Mouse (Mus musculus) neural tube, embryonic 11.5 days (tissue): ENCODE measurements around the gene Hist2h2ab. TPM values are rescaled to one million over a fixed set of nuclear protein-coding genes. Genes with fewer than 3 reads are reported as not detected.
A peak's percentile ranks its signal among the peaks of the same experiment; 100 is the strongest.

Experiments
- ATAC-seq: fragments of 200-750 bp; cut with Nextera tagmentation; 2 replicates; pipeline ENCODE4 v1.8.0; 2017; ENCODE audit warnings: moderate number of reproducible peaks, mild to moderate bottlenecking, moderate TSS enrichment, moderate library complexity; ENCODE audit not compliant: insufficient read depth, low FRiP score, low TSS enrichment
- DNase-seq: peaks from one replicate; pipeline ENCODE4 v3.0.0-alpha.2; 2015; ENCODE audit warnings: low spot score
- H3K27ac ChIP-seq: fragments of 300-500 bp; sonication (generic); 2 replicates; pipeline ENCODE4 v1.5.1; 2014; ENCODE audit warnings: low read depth, mild to moderate bottlenecking, low read length
- H3K27me3 ChIP-seq: fragments of 300-500 bp; sonication (generic); 2 replicates; pipeline ENCODE4 v1.6.1; 2014; ENCODE audit warnings: mild to moderate bottlenecking, low read length, mixed read lengths; ENCODE audit not compliant: control insufficient read depth, insufficient read depth
- H3K36me3 ChIP-seq: fragments of 300-500 bp; sonication (generic); 2 replicates; pipeline ENCODE4 v1.6.1; 2014; ENCODE audit warnings: mild to moderate bottlenecking, low read length, moderate library complexity, mixed read lengths; ENCODE audit not compliant: control insufficient read depth, insufficient read depth
- H3K4me1 ChIP-seq: fragments of 300-500 bp; sonication (generic); 2 replicates; pipeline ENCODE4 v1.6.1; 2014; ENCODE audit warnings: low read length, mixed read lengths; ENCODE audit not compliant: control insufficient read depth, insufficient read depth
- H3K4me2 ChIP-seq: fragments of 300-500 bp; sonication (generic); 2 replicates; pipeline ENCODE4 v1.6.1; 2014; ENCODE audit warnings: low read depth, mild to moderate bottlenecking, moderate library complexity
- H3K4me3 ChIP-seq: fragments of 300-500 bp; sonication (generic); 2 replicates; pipeline ENCODE4 v1.5.1; 2014; ENCODE audit warnings: low read depth, low read length
- H3K9ac ChIP-seq: fragments of 300-500 bp; sonication (generic); 2 replicates; pipeline ENCODE4 v1.6.1; 2014; ENCODE audit warnings: mild to moderate bottlenecking, low read length
- H3K9me3 ChIP-seq: fragments of 300-500 bp; sonication (generic); 2 replicates; pipeline ENCODE4 v1.6.1; 2016; ENCODE audit warnings: low read length; ENCODE audit not compliant: control insufficient read depth
- WGBS: fragments of 180-500 bp; shearing (Covaris S2); extraction: QIAGEN DNeasy Blood & Tissue Kit; methylation state at CpG from one replicate; pipeline ENCODE4 v1.1.7; 2014; 5-methylcytosine and 5-hydroxymethylcytosine counted together
- polyA plus RNA-seq: library from polyadenylated mRNA; unstranded; fragments of >200 nt; fragmentation: Nextera tagmentation; extraction: Ambion mirVana; gene quantifications from 2 replicates; pipeline ENCODE4 v1.2.1, GENCODE M21; 2014

Gene Hist2h2ab
- polyA plus RNA-seq, 1 experiment from 2014 or later = not detected

DNA sequence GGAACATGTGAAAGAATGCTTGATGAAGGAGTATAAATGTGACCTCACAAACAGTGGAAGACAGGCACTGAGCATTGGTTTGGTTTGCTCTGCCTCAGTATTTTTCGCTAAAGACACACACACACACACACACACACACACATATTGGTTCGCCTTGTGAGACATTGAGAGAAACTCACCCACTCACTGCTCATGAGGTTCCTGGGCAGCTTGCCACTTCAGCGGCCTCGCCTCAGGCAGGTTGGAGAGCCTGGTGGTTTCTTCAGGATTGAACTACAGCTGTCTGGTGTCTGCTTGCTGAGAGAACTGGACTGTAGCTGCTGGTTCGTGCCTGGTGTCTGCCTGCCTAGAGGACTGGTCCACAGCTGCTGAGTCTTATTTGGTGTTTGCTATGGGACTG, 40.6 kb downstream of the Hist2h2ab start:
- Histone ChIP-seq H3K9ac (no peak overlapping the region), H3K4me1 (peaks cover 13% of the 10 kb centered on the region; the same call in 1 of the 2 replicates), H3K4me2 (no peak overlapping the region), H3K36me3 (no peaks in the 10 kb centered on the region), H3K27ac (no peak overlapping the region), H3K27me3 (no peaks in the 10 kb centered on the region), H3K4me3 (no peak overlapping the region), H3K9me3 (no peaks in the 10 kb centered on the region)
- WGBS = 92% methylated on average over 5 of the region's 5 CpGs
- no peak for ATAC-seq
- DNase-seq = no peak

GRCm38 (mm10) chr3:96261623-96262022, 42.0 kb downstream of the Hist2h2ab start:
- WGBS = 60% methylated on average over 3 of the region's 3 CpGs
- Histone ChIP-seq H3K9me3 (no peaks in the 10 kb centered on the region), H3K9ac (peak overlapping the region; percentile 82), H3K4me2 (peak overlapping the region; percentile 83), H3K4me1 (peaks cover 13% of the 10 kb centered on the region; the same call in 1 of the 2 replicates), H3K27me3 (no peaks in the 10 kb centered on the region), H3K4me3 (no peak overlapping the region; the same call in 1 of the 2 replicates), H3K36me3 (no peaks in the 10 kb centered on the region), H3K27ac (peak overlapping the region; percentile 98)
- DNase-seq (no peak), ATAC-seq (no peak)

DNA sequence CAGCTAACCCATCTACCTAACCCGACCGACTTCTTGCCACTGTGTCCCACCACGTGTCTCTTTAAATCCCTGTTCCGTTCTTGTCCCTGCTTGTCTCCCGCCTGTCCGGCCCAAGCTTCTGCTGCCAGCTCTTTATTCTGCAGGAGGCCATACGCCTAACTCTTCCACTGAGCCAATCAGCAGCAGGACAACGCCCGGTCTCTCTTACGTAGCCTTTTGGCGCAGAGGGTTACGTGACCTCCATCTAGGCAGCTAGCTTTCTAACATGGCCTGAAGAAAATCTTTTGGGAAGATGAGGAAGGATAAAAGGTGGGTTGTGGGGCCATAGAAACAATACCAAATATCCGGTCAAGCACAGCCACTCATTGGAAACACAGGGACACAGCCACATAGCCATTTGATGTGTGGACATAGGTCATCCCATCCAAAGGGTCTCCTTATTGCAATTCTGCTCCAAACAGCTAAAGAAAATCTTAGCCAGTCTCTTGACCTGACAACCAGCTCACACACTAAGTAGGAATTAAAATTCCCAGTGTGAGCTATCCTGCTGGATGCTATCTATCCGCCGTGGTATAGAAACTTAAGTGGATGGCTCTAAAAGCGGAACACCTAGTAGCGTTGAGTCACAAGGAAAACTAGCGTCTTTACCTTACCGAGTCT, 42.7 kb downstream of the Hist2h2ab start:
- H3K4me1 ChIP-seq = peaks cover 16% of the 10 kb centered on the region; the same call in 1 of the 2 replicates
- ATAC-seq (peak; percentile 82), DNase-seq (peak; percentile 84)
- peak overlapping the region; percentile 82 for H3K9ac ChIP-seq
- peak overlapping the region; percentile 57 for H3K4me3 ChIP-seq
- H3K4me2 ChIP-seq = peak overlapping the region; percentile 83
- H3K36me3 ChIP-seq = no peaks in the 10 kb centered on the region
- peak overlapping the region; percentile 98 for H3K27ac ChIP-seq
- no peaks in the 10 kb centered on the region for H3K9me3 ChIP-seq
- H3K27me3 ChIP-seq = no peaks in the 10 kb centered on the region
- WGBS = under 1% methylated on average over 19 of the region's 19 CpGs

DNA sequence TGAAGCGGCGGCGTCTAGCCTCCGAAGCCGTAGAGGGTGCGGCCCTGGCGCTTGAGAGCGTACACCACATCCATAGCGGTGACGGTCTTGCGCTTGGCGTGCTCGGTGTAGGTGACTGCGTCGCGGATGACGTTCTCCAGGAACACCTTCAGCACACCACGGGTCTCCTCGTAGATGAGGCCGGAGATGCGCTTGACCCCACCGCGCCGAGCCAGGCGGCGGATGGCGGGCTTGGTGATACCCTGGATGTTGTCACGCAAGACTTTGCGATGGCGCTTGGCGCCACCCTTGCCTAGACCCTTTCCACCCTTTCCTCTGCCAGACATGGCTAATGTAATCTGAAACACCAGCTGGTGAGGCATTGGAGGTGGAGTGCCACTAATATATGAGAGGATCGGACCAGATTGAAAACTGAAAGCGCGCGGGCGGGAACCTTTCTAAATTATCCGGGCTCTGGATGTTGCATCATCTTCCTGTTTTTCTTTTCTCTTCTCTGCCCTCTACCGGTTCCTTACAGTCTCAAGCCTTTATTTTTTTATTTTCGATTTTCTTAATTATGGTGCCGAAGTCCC, 43.4 kb downstream of the Hist2h2ab start, which contains the start of gene Hist2h4:
Gene Hist2h4, minus strand, starts transcription at position 333 of the 572 bp plus-strand sequence.
- H3K36me3 ChIP-seq = no peaks in the 10 kb centered on the region
- peaks cover 16% of the 10 kb centered on the region; the same call in 1 of the 2 replicates for H3K4me1 ChIP-seq
- WGBS = under 1% methylated on average over 40 of the region's 40 CpGs
- peak within 1 kb of the TSS; percentile 83 for H3K4me2 ChIP-seq
- H3K9ac ChIP-seq = peak within 1 kb of the TSS; percentile 82
- no peaks in the 10 kb centered on the region for H3K27me3 ChIP-seq
- ATAC-seq (peak; percentile 83), DNase-seq (peak; percentile 94)
- H3K4me3 ChIP-seq = peak within 1 kb of the TSS; percentile 57
- no peaks in the 10 kb centered on the region for H3K9me3 ChIP-seq
- peak within 1 kb of the TSS; percentile 98 for H3K27ac ChIP-seq

DNA sequence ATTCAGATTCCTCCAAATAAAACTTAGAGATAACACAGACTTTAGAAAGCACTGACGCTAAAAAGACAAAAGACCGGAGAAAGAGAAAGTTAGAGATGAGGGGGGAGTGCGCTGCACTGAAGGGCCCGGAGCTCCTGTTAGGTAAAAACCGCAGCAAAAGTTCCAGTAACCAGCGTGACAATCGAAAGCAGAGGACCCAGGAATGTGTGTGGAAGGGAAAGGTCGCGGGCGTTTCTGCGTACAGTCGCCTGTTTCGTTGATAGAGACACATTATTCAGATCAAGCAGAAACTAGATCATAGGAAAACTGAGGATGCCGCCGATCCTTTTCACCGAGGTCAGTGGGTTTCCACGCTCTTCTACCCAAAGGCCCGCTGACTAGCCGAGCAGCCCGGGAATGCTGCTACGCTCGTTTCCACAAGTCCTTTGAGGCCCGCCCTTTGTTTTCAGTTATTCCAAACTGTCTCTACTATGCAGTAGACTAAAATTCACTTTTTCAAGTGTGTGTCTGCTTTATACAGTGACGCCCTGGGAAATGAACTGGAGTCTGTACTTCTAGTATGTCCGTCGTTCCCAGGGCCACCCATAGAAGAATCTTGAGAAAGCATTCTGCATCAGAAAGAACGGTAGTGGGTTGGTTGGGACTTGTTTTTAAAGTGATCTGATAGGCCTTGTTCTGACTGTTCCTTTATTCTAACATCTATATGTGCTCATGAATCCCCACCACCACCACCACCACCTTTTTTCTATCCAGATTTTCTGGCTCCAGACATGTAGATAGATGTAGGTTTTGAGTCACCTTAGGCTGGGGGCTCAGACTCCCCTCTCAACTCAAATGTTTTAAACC, 44.1 kb downstream of the Hist2h2ab start:
- peak overlapping the region; percentile 98 for H3K27ac ChIP-seq
- H3K36me3 ChIP-seq = no peaks in the 10 kb centered on the region
- H3K27me3 ChIP-seq = no peaks in the 10 kb centered on the region
- H3K4me3 ChIP-seq = peak overlapping the region; percentile 57
- 9% methylated on average over 27 of the region's 27 CpGs for WGBS
- ATAC-seq (no peak; the same call in 1 of the 2 replicates), DNase-seq (peak; percentile 67)
- no peaks in the 10 kb centered on the region for H3K9me3 ChIP-seq
- peak overlapping the region; percentile 82 for H3K9ac ChIP-seq
- H3K4me2 ChIP-seq = peak overlapping the region; percentile 83
- H3K4me1 ChIP-seq = peaks cover 19% of the 10 kb centered on the region; the same call in 1 of the 2 replicates

- Histone ChIP-seq H3K4me2 (peak overlapping the region; percentile 83), H3K4me3 (no peak overlapping the region), H3K4me1 (peaks cover 19% of the 10 kb centered on the region; the same call in 1 of the 2 replicates), H3K27ac (peak overlapping the region; percentile 98), H3K27me3 (no peaks in the 10 kb centered on the region), H3K9me3 (no peaks in the 10 kb centered on the region), H3K9ac (peak overlapping the region; percentile 82), H3K36me3 (no peaks in the 10 kb centered on the region)
- whole genome bisulfite sequencing = 76% methylated on average over 7 of the region's 7 CpGs
- DNase-seq = no peak
- no peak for ATAC-seq
These were observed 44.8 kb downstream of the Hist2h2ab start for GRCm38 (mm10) chr3:96264404-96264949.

- Histone ChIP-seq H3K9me3 (no peaks in the 10 kb centered on the region), H3K4me2 (no peak overlapping the region), H3K4me1 (peaks cover 22% of the 10 kb centered on the region; the same call in 1 of the 2 replicates), H3K9ac (no peak overlapping the region), H3K36me3 (no peaks in the 10 kb centered on the region), H3K27me3 (no peaks in the 10 kb centered on the region), H3K4me3 (no peak overlapping the region), H3K27ac (no peak overlapping the region)
- ATAC-seq (no peak), DNase-seq (no peak)
- WGBS = 94% methylated on average over 8 of the region's 8 CpGs
These were observed 46.6 kb downstream of the Hist2h2ab start for GRCm38 (mm10) chr3:96266132-96266710.

DNA sequence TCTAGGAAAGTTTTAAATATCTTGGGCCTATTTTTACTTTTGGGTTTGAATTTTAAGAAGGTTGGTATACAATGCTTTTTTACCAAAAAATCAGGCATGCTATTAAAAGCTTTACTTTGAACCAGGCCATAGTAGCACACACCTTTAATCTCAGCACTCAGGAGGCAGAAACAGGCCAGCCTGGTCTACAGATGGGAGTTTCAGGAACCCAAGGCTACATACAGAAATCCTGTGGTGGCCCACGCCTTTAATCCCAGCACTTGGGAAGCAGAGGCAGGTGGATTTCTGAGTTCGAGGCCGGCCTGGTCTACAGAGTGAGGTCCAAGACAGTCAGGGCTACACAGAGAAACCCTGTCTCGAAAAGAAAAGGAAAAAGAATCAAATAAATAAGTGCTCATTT, 47.9 kb downstream of the Hist2h2ab start:
- no peak overlapping the region for H3K9ac ChIP-seq
- 90% methylated on average over 4 of the region's 4 CpGs for WGBS
- no peaks in the 10 kb centered on the region for H3K36me3 ChIP-seq
- no peak overlapping the region for H3K4me3 ChIP-seq
- peaks cover 20% of the 10 kb centered on the region; the same call in 1 of the 2 replicates for H3K4me1 ChIP-seq
- no peak for ATAC-seq
- DNase-seq = no peak
- H3K9me3 ChIP-seq = no peaks in the 10 kb centered on the region
- no peak overlapping the region for H3K4me2 ChIP-seq
- no peaks in the 10 kb centered on the region for H3K27me3 ChIP-seq
- peak overlapping the region; percentile 88; the same call in 1 of the 2 replicates for H3K27ac ChIP-seq
